Mouse (Mus musculus) activated CD4-positive, CD25-positive, alpha-beta regulatory T cell, adult 9 weeks (primary cell): ENCODE data around the gene Fam160a2. TPM values are rescaled to one million over a fixed set of nuclear protein-coding genes. Genes with fewer than 3 reads are reported as not detected.

ENCODE experiments used
- polyA plus RNA-seq: library from polyadenylated mRNA; unstranded; fragments of 100-300 nt; shearing (Covaris generic); gene quantifications from one replicate; pipeline ENCODE4 v1.2.1, GENCODE M21; 2017

The Fam160a2 gene
- polyA plus RNA-seq, result 32.5 TPM

DNA sequence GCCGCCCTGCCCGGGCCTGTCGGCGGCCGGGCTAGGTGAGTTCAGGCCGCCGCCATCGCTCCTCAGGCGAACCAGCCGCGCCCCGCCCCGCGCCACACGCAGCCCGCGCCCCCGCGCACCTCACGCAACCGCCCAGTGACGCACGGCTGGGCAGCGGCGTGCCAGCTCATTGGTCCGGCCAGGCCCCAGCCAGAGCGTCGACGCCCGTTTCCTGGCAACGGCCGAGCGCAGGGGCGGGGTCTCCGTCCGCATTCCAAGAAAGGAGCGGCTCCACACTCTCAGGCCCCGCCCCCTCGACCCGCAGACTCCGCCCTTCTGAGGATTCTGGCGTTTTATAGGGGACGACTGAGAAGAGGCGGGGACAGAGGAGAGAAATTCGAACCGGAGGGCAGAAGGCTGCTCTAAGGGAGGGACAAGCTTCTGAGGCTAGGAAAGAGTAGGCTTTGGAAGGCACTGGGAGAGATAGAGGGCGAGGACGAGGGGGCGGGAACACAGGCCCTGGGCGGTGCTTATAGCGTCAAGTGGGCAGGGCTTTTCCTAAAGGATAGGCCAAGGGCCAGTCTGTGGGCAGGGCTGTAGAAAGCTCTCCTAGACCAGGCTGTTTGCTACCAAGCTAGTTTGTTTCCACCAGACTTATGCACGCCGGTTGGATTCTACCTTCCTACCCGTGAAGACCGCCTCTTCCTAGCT lies at the start of gene Fam160a2:
TSS of gene Fam160a2 (minus strand) at position 120 of the 690 bp plus-strand sequence.

DNA sequence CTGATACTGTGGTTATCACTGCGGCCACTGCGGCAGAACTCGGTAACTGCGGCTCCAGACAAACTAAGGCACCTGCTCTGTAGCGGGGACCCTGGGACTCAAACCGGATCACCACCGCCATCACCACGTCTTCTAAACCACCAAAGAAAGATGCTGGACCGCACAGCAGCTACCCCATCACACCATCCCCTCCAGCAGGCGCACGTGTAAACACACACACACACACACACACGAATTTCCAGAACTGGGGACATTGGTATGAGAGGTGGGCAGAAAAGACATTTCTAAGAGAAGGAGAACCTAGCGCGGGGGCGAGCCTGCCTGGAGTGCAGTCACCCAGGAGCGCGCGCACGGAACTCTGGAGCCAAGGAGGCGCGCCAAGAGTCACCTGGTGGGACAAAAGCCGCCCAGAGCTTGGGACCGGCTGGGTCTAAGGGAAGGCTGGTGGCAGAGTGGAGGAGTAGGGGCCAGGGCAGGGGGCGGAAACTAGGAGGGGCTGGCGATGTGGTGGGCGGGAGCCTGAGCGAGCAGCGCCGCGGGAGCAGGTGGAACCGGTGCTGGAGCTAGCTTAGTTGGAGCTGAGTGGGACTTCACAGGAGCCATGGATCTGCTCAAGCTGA lies 25.7 kb upstream of the Fam160a2 start, which contains the start of gene Cckbr:
TSS of gene Cckbr (plus strand) at position 308 of the 620 bp plus-strand sequence.

DNA sequence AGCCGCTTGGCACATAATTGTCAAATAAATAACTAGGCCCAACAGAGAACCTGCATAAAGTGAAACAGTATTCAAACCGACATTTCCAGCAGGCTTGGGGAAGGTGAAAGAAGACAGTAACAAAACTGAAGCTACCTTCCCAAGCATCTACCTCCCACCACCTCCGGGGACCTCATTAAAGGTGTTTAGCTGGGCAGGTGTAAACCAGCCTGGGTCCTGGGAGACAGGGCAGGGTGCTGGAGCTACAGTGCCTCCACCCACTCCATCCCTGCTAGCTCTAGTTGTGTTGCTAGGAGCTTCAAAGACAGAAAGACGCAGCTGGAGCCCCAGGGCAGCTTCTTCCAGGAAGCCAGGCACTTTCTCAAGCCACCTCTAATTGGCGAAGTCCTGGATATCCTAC lies 4.4 kb upstream of the Fam160a2 start, which contains the start of gene Cnga4:
TSS of gene Cnga4 (plus strand) at position 301 of the 400 bp plus-strand sequence.

DNA sequence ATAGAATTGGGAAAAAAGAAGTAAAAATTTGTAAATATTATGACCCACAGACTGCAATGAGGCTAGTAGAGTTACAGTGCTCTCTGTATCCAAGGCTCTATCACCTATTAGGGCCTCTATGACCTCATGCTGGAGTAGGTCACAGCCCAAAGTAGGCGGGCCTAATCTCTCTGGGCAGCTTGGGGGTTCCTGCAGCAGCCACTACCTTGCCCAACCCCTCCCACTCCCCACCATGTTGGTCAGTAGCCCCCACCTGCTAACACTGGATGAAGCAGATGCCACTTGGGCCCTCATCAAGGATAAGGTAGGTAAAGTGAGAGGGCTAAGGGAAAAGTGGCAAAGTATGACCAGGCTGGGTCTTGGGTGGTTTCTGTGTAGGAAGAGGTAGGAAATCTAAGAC lies 25.0 kb downstream of the Fam160a2 start, which contains the start of gene Gm5901:
TSS of gene Gm5901 (plus strand) at position 173 of the 400 bp plus-strand sequence.

DNA sequence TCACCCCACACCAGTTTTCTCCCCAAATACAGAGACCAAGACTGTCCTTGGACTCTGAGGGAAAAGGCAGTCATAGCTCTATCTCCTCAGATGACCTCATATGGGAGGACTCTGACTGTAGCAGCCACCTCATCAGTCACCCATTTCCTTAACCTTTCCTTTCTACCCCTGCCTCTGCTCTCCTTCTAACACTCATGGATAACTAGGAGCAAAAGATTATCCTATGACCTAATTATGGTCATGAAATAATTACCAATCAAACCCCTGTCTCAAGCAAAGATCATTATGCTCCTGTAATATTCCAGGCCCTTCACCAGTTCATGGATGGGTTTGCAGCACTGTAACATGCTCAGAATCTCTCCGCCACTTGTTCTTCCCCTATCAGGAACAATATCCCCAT lies 31.9 kb downstream of the Fam160a2 start, which contains the start of gene Olfr692:
TSS of gene Olfr692 (plus strand) at position 301 of the 400 bp plus-strand sequence.

DNA sequence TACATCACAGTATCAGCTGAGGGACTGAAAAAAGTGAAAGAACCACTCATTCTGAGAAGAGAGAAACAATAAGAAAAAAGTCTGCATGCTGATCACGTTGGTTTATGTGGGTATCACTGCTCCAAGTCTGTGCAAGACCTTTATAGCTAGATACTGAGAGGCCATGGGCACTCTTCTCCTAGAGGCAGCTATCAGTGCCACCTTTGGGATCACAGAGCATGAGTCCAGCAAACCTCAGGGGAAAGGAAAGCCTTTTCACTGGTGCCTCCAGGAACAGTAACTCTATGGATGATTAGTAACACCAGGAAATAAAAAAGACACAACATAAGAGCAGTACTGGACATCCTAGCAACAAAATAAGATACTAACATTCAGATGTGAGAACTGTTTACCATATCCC lies 57.7 kb downstream of the Fam160a2 start, which contains the start of gene Olfr691:
TSS of gene Olfr691 (minus strand) at position 101 of the 400 bp plus-strand sequence.

DNA sequence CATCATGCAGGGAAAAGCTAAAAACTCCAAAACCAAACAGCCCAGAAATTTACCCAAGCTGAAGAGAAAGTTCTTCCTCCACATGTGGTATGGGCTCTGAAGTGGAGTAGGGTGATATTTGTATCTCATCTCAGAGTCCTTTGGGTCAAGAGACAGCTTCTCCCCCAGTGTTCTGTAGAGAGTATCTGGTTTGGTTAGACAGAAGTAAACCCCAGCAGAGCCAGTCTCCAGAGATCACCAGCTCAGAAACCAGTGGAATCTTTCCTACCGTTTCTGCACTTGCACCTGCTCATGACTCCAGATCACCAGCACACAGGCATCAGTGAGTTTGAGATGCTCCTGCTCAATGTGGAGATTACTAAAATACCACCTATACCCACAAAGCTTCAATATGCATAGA lies 65.8 kb downstream of the Fam160a2 start, which contains the start of gene Olfr690:
TSS of gene Olfr690 (minus strand) at position 101 of the 400 bp plus-strand sequence.

Other genes starting within 250 kb of the Fam160a2 start
- not detected for gene Olfr684, start 236.4 kb downstream of the Fam160a2 start, polyA plus RNA-seq
- gene Olfr685, start 214.0 kb downstream of the Fam160a2 start, polyA plus RNA-seq, result not detected
- not detected for gene Olfr686, start 192.6 kb downstream of the Fam160a2 start, polyA plus RNA-seq
- not detected for gene Olfr688, start 112.0 kb downstream of the Fam160a2 start, polyA plus RNA-seq
- gene Olfr689, start 88.9 kb downstream of the Fam160a2 start, polyA plus RNA-seq, result not detected
- gene Olfr690, start 66.0 kb downstream of the Fam160a2 start, polyA plus RNA-seq, result not detected
- gene Olfr691, start 57.8 kb downstream of the Fam160a2 start, polyA plus RNA-seq, result not detected
- gene Olfr692, start 31.8 kb downstream of the Fam160a2 start, polyA plus RNA-seq, result not detected
- gene Gm5901, start 25.0 kb downstream of the Fam160a2 start, polyA plus RNA-seq, result not detected
- gene Cnga4, start 4.5 kb upstream of the Fam160a2 start, polyA plus RNA-seq, result not detected
- not detected for gene Cckbr, start 25.7 kb upstream of the Fam160a2 start, polyA plus RNA-seq
- not detected for gene Cavin3, start 82.2 kb upstream of the Fam160a2 start, polyA plus RNA-seq
- 48.2 TPM for gene Smpd1, start 154.3 kb upstream of the Fam160a2 start, polyA plus RNA-seq
- 7.1 TPM for gene Apbb1, start 181.6 kb upstream of the Fam160a2 start, polyA plus RNA-seq
- gene Hpx, start 200.1 kb upstream of the Fam160a2 start, polyA plus RNA-seq, result not detected
- gene Trim3, start 233.5 kb upstream of the Fam160a2 start, polyA plus RNA-seq, result 2.4 TPM
- 218 TPM for gene Timm10b, start 240.0 kb upstream of the Fam160a2 start, polyA plus RNA-seq
- gene Arfip2, start 240.4 kb upstream of the Fam160a2 start, polyA plus RNA-seq, result 25.1 TPM
- gene Gm45799, start 240.5 kb upstream of the Fam160a2 start, polyA plus RNA-seq, result 11.4 TPM